Mouse (Mus musculus) intestine, embryonic 16.5 days (tissue): ENCODE measurements around the gene Inpp5e. TPM values are rescaled to one million over a fixed set of nuclear protein-coding genes. Genes with fewer than 3 reads are reported as not detected.
A peak's percentile ranks its signal among the peaks of the same experiment; 100 is the strongest.

ENCODE experiments used
- ATAC-seq: fragments of 200-750 bp; cut with Nextera tagmentation; 2 replicates; pipeline ENCODE4 v1.8.0; 2017; ENCODE audit warnings: moderate TSS enrichment, moderate library complexity
- H3K27ac ChIP-seq: fragments of 300-500 bp; sonication (generic); 2 replicates; pipeline ENCODE4 v1.5.1; 2014; ENCODE audit warnings: mild to moderate bottlenecking, low read length
- H3K27me3 ChIP-seq: fragments of 300-500 bp; sonication (generic); replicated peaks from 2 replicates; pipeline ENCODE4 v1.6.1; 2014; ENCODE audit warnings: low read length, control low read depth, mixed read lengths; ENCODE audit not compliant: control insufficient read depth, insufficient read depth
- H3K36me3 ChIP-seq: fragments of 300-500 bp; sonication (generic); 2 replicates; pipeline ENCODE4 v1.6.1; 2014; ENCODE audit warnings: low read length, control low read depth; ENCODE audit not compliant: control insufficient read depth, insufficient read depth
- H3K4me1 ChIP-seq: fragments of 300-500 bp; sonication (generic); 2 replicates; pipeline ENCODE4 v1.6.1; 2014; ENCODE audit warnings: low read length, control low read depth, mixed read lengths; ENCODE audit not compliant: control insufficient read depth, insufficient read depth
- H3K4me2 ChIP-seq: fragments of 300-500 bp; sonication (generic); 2 replicates; pipeline ENCODE4 v1.6.1; 2014; ENCODE audit warnings: low read depth, low read length, control low read depth
- H3K4me3 ChIP-seq: fragments of 300-500 bp; sonication (generic); 2 replicates; pipeline ENCODE4 v1.5.1; 2014; ENCODE audit warnings: mild to moderate bottlenecking, low read length
- H3K9ac ChIP-seq: fragments of 300-500 bp; sonication (generic); 2 replicates; pipeline ENCODE4 v1.6.1; 2014; ENCODE audit warnings: low read depth, low read length
- H3K9me3 ChIP-seq: fragments of 300-500 bp; sonication (generic); 2 replicates; pipeline ENCODE4 v1.6.1; 2016; ENCODE audit warnings: low read length, control low read depth; ENCODE audit not compliant: control insufficient read depth
- WGBS: fragments of 180-500 bp; shearing (Covaris S2); extraction: QIAGEN DNeasy Blood & Tissue Kit; methylation state at CpG from one replicate; pipeline ENCODE4 v1.1.7; 2014; 5-methylcytosine and 5-hydroxymethylcytosine counted together
- polyA plus RNA-seq: library from polyadenylated mRNA; unstranded; fragments of >200 nt; fragmentation: Nextera tagmentation; extraction: Ambion mirVana; gene quantifications from 2 replicates; pipeline ENCODE4 v1.2.1, GENCODE M21; 2015

The Inpp5e gene
- polyA plus RNA-seq, 1 experiment from 2014 or later: 14.8 TPM

DNA sequence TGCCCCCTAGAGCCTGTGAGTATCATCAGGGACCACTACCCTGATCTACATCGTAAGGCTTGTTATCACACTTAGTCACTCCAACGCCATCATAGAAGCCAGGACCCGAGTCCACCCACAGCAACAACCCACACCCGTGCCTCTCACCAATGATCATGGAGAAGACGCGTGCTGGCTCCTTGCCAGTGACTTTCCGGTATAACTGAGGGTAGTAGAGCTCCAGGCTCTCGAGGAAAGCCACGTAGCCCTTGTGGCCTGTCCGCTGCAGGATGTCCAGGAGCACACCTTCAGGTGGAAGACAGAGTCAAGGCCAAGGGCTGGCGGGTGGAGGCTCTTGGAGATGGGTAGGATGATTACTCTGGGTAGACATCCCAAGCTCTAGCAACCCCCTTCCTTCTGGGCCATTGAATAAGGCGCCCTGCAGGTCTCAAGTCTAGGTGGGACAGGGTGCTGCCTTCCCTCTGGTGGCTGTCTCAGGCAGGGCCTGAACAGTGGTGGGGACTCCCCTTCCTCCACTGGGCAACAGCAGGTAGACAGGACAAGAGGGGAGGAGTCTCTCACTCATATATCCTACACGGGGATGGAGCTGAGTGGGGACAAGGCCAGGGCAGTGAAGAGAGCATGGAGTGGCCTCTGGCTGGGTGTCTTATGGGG is 50.2 kb downstream of the Inpp5e start:
- ATAC-seq: no peak
- H3K36me3 ChIP-seq: 0 out of 2 replicates have a peak, but pooled peaks cover 5% of the 10 kb centered on the region
- no peaks in the 10 kb centered on the region for H3K4me1 ChIP-seq
- no peaks in the 10 kb centered on the region for H3K9me3 ChIP-seq
- no peak overlapping the region for H3K9ac ChIP-seq
- no peak overlapping the region for H3K4me3 ChIP-seq
- no peak overlapping the region for H3K4me2 ChIP-seq
- no peaks in the 10 kb centered on the region for H3K27me3 ChIP-seq
- WGBS: 89% methylated on average over 13 of the region's 13 CpGs
- no peak overlapping the region for H3K27ac ChIP-seq

DNA sequence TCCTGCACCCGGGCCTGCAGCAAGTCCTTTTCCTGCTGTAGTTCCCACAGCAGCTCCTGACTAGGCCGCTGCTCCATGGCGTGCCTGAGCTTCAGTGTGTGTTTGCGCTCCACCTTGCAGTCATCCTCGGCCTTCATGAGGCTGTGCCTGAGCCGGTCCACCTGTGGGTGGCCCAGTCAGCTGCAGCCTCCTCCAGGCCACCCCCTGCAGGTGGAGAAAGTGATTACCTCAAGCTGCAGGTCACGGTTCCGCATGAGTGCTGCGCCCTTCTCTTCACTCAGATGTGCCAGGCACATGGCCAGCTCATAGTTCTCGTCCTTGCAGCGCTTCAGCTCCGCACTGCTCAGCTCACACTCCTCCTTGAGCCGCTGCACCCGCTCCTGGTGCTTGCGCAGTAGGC is 51.5 kb downstream of the Inpp5e start:
- no peak overlapping the region for H3K4me2 ChIP-seq
- no peaks in the 10 kb centered on the region for H3K36me3 ChIP-seq
- no peak overlapping the region for H3K27ac ChIP-seq
- no peak overlapping the region for H3K9ac ChIP-seq
- no peak overlapping the region for H3K4me3 ChIP-seq
- no peak for ATAC-seq
- WGBS: 45% methylated on average over 15 of the region's 15 CpGs
- H3K9me3 ChIP-seq: no peaks in the 10 kb centered on the region
- peaks cover 5% of the 10 kb centered on the region for H3K4me1 ChIP-seq
- no peaks in the 10 kb centered on the region for H3K27me3 ChIP-seq

DNA sequence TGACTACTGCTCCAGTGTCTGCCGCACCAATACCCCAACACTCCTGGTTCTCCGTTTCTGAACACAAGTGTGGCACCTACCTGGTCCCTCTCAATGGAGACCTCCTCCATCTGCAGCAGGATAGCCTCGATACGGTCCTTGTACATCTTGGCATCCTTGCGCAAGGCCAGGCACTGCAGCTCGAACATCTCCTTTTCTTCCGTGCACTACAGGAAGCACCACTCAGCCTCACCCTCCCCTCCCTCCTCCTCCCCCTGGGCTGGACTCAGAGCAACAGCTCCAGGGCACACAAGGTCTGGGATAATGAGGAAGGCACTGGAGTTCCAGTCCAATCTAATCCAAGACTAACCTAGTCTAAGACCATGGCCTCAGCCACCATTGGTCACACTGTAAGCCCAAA is 52.3 kb downstream of the Inpp5e start:
- no peak for ATAC-seq
- H3K4me1 ChIP-seq: peaks cover 6% of the 10 kb centered on the region
- H3K9ac ChIP-seq: no peak overlapping the region
- H3K9me3 ChIP-seq: no peaks in the 10 kb centered on the region
- H3K4me2 ChIP-seq: no peak overlapping the region
- H3K27ac ChIP-seq: no peak overlapping the region
- no peak overlapping the region for H3K4me3 ChIP-seq
- no peaks in the 10 kb centered on the region for H3K36me3 ChIP-seq
- no peaks in the 10 kb centered on the region for H3K27me3 ChIP-seq
- WGBS: 74% methylated on average over 7 of the region's 7 CpGs

DNA sequence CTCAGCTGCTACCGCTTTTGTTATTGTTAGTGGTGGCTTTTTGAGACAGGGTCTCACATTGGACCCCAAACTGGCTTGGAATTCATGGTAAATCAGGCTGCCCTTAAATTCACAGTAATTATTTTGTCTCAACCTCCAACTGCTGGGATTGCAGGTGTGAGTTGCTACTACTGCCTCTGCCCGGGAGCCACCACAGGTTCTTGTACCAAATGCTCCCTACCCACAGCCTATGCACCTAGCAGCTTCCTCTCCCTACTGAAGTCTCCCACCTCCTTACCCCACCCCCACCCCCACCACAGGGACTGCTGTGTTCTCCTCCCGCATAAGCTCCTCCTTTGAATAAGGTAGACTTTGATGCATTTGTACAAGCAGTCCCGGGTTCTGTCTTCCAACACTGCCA is 52.8 kb downstream of the Inpp5e start:
- Histone ChIP-seq H3K4me2 (no peak overlapping the region), H3K27ac (no peak overlapping the region), H3K27me3 (no peaks in the 10 kb centered on the region), H3K36me3 (no peaks in the 10 kb centered on the region), H3K4me1 (peaks cover 7% of the 10 kb centered on the region), H3K9me3 (no peaks in the 10 kb centered on the region), H3K4me3 (no peak overlapping the region), H3K9ac (no peak overlapping the region)
- ATAC-seq: no peak
- WGBS: 83% methylated on average over 4 of the region's 4 CpGs

DNA sequence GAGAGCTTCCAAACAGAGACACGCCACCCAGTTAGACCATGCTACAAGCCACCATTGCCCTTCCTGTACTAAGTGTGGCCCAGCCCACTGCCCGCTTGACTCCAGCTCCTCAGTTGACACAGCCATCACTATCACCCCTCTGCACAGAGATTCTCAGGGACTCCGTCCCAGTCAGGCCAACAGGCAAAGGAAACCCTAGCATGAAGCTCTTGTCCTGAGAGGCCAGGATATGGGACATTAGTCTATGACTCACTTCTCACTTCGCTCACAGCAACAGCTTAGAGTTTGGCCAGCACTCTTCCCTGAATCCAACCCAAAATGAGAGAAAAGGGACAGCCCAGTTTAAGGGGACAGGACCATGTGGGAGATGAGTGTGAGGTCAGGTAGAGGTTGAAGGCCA is 54.6 kb downstream of the Inpp5e start:
- H3K9ac ChIP-seq: no peak overlapping the region
- no peaks in the 10 kb centered on the region for H3K27me3 ChIP-seq
- H3K9me3 ChIP-seq: no peaks in the 10 kb centered on the region
- no peaks in the 10 kb centered on the region for H3K36me3 ChIP-seq
- WGBS: 93% methylated on average over 4 of the region's 4 CpGs
- no peak overlapping the region for H3K4me3 ChIP-seq
- ATAC-seq: no peak
- H3K4me1 ChIP-seq: peaks cover 11% of the 10 kb centered on the region
- no peak overlapping the region for H3K27ac ChIP-seq
- H3K4me2 ChIP-seq: no peak overlapping the region

DNA sequence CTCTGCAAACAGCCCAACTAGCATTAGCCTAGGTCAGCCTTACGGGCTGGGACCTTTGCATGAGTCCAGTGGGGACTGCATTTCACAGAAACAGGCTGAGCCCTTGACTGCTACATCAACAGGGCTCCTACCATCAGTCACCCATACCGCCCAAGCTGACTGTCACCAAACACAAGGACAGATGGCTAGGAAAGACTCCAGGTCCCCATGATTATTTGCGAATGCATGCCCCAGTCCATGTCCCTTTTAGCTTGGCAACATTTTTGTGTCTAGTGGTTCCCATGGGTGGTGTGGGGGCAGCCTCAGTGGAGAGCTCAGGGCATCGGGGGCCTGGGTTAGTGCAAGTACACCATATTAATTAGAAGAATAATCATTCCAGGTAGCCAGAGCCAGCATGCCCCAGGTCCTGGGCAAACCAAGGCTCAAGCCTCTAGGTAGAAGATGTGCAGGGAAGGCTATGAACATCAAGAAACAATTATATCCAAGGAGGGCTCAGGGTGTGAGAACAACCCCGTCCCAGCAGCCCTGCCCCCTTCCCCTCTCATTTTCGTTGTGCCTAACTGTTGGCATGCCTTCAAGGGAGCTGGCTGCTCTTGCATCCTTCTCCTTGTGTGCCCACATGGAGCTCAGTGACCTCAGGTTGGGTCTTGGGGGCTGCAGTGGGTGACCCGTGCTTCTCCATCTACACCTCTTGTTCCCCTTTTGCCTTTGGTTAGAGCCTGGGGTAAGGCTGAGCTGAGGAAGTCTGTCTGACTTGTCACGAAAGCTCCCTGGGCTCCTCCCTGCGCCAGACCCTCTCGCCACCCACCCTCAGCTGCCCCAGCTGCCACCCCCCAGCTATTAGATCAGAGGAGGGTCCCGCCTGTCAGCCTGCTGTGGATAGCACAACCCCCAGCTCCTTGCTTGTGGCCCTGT is 55.7 kb downstream of the Inpp5e start:
- H3K4me2 ChIP-seq: peak overlapping the region; percentile 98
- peaks cover 15% of the 10 kb centered on the region for H3K4me1 ChIP-seq
- no peaks in the 10 kb centered on the region for H3K27me3 ChIP-seq
- peak overlapping the region; percentile 83 for H3K4me3 ChIP-seq
- H3K36me3 ChIP-seq: no peaks in the 10 kb centered on the region
- H3K9me3 ChIP-seq: no peaks in the 10 kb centered on the region
- peak overlapping the region; percentile 97 for H3K9ac ChIP-seq
- ATAC-seq: no peak
- WGBS: 89% methylated on average over 11 of the region's 11 CpGs
- no peak overlapping the region for H3K27ac ChIP-seq

DNA sequence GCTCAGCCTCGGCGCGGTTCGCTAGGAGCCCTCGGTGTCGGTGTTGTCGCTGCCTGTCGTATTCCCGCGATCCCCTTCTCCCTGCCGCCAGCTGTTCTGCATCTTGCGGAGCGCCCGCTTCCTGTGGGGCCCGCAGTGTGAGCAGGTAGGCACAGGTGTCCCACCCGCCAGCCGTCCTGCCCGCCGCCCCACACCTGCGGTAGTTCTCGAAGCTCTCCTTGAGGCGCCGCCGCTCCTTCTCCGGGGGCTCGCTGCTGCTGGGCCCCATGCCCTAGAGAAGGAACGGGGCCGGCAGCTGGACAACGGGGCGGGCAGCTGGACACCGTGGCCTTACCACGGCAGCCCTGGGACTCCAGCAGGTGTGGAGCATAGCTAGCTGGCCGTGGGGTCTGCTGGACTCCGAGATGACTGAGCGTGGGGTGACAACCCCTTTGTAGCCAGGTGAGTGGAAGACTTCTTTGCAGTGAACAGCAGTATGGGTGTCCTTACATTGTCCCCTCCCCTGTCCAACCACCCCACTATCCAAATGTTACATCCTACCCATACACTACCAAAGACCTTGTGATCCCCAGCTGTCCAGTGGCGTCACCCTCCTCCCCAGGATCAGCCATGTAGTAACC is 56.6 kb downstream of the Inpp5e start:
- ATAC-seq: peak; percentile 50
- H3K36me3 ChIP-seq: no peaks in the 10 kb centered on the region
- no peaks in the 10 kb centered on the region for H3K27me3 ChIP-seq
- peak overlapping the region; percentile 83 for H3K4me3 ChIP-seq
- 3% methylated on average over 36 of the region's 36 CpGs for WGBS
- peak overlapping the region; percentile 98 for H3K4me2 ChIP-seq
- no peaks in the 10 kb centered on the region for H3K9me3 ChIP-seq
- peak overlapping the region; percentile 43; the same call in 1 of the 2 replicates for H3K27ac ChIP-seq
- peak overlapping the region; percentile 97 for H3K9ac ChIP-seq
- peaks cover 15% of the 10 kb centered on the region for H3K4me1 ChIP-seq

DNA sequence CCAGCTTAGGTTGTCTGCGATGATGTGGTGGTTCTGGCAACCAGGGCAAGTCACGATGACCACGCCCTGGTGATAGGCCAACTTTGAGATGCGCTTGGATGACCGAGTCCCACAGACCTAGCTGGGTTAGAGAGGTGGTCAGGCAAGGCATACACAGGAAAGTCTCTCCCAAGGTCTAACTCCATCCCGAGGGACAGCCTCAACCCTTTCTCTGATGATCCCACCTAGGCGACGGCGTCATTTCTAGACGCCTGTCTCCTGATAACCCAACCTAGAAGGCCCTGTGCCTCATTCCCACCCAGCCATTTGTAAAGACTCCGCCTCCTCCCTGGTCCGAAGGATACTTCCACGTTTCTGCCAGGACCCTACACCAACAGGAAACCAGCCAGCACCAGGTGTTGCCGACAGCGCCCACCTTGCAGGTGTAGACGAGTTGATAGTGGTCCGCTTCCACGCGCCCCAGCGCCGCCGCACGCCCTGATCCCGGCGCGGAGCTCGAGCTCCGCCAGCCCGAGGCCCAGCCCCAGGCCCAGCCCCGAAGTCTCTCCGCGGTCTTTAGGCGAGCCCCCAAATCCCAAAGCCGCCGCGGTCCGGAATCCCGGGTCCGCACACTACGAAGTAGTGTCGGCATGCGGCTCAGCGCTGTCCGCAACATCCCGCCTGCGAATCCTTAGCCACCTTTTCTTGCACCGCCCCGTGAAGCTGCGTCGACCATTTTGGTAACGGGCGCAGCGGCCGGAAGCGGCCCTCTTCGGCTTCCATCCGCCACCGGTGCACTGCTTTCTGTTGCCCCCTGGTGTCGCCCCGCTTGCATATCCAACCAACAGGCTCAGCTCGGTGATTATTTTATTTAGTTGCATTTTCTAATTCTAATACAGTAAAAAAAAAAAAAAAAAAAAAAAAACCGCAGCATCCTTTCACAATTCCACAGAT is 57.4 kb downstream of the Inpp5e start, which contains the start of gene Dnlz:
Gene Dnlz (minus strand): TSS at position 753 of the 933 bp plus-strand sequence.
- 2% methylated on average over 62 of the region's 62 CpGs for WGBS
- Histone ChIP-seq H3K9me3 (no peaks in the 10 kb centered on the region), H3K36me3 (no peaks in the 10 kb centered on the region), H3K4me1 (peaks cover 15% of the 10 kb centered on the region), H3K9ac (peak within 1 kb of the TSS; percentile 97), H3K4me2 (peak within 1 kb of the TSS; percentile 98), H3K27me3 (no peaks in the 10 kb centered on the region), H3K4me3 (peak within 1 kb of the TSS; percentile 83), H3K27ac (peak within 1 kb of the TSS; percentile 86)
- ATAC-seq: peak; percentile 84
